Mouse (Mus musculus): ENCODE measurements around the gene Btbd35f6. TPM values are rescaled to one million over a fixed set of nuclear protein-coding genes. Genes with fewer than 3 reads are reported as not detected.
"Not testable (repeated sequence)": the region's sequence is repeated elsewhere in the genome, so short reads cannot be mapped to it uniquely, and the experiment has no call there.

Btbd35f6 gene
- total RNA-seq (2012; rRNA removed) (not detected in 2 replicates), total RNA-seq (2014; rRNA removed) (not detected in 2 replicates), polyA plus RNA-seq (2012; ENCODE audit: insufficient read length, low read depth) (not detected in 2 replicates)

DNA sequence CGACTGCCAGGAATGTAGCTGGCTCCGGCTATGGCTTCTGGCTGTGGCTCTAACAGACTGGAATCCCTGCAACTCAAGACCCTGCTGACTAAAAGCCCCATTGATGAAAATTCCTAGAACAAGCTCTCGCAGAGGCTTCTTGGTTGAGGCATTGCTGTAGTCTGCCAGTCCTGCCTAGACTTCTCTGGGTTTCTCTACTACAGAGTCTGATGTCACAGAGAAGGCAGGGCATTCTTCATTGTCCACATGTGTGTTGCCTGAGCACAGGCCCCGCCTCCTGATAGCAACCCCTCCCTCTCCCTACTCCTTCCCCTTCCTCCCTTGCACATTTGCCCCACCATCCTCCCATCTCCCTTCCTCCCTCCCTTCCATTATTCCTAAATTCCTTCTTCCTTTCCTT, at the start of gene Btbd35f6:
Gene Btbd35f6 (minus strand): TSS at position 101 of the 400 bp plus-strand sequence.
- H3K27me3 ChIP-seq (replicated peaks); H3K79me2 ChIP-seq (replicated peaks; ENCODE audit: control insufficient read depth, extremely low read depth, insufficient read depth, poor library complexity, severe bottlenecking); H3K36me3 ChIP-seq (replicated peaks in 1 of 2; ENCODE audit: control insufficient read depth in 1 of 2, insufficient read depth in 1 of 2, low read length in 1 of 2); H3K9ac ChIP-seq (ENCODE audit: insufficient read depth, low read depth); H3K4me2 ChIP-seq (ENCODE audit: insufficient read depth, low read depth, poor library complexity, severe bottlenecking); H3K4me1 ChIP-seq (ENCODE audit: control insufficient read depth in 1 of 2, insufficient read depth in 2 of 2); H3K4me3 ChIP-seq (replicated peaks in 1 of 3; ENCODE audit: low read depth in 2 of 3, low read length in 2 of 3, poor library complexity in 1 of 3); H3K9me3 ChIP-seq (replicated peaks; ENCODE audit: low read length); DNase-seq (ENCODE audit: extremely low read depth); in situ Hi-C loops (cut with MboI; ENCODE audit: low pct_ligation_motif_present, low pct_unique_long_range_greater_than_20kb, low sequenced_read_pairs); dilution Hi-C loops (cut with MboI; ENCODE audit: extremely low pct_ligation_motif_present, extremely low pct_unique_long_range_greater_than_20kb, low sequenced_read_pairs); H3K27ac ChIP-seq (ENCODE audit: insufficient read depth, low read depth): not testable (repeated sequence)

DNA sequence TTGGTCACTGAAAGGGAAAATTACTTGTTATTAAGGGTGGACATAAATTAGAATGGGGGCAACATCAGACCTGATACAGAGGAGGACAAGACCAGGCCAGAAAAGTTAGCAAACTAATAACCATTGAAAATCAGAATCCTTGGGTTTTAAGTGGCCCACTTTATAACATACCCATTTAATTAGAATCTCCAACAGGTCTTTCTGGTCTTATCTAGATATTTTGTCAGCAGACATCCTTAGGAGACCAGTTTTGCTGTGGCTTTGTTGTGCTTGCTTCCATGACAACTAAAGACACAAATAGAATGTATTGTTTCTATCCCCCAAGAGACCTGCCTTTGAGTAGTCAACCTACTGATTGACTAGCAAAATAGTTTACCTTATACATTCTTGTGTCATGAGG, 30.4 kb upstream of the Btbd35f6 start, which contains the start of gene Gm21870:
Gene Gm21870 (minus strand): TSS at position 101 of the 400 bp plus-strand sequence.
- H3K4me2 ChIP-seq (ENCODE audit: insufficient read depth, low read depth, poor library complexity, severe bottlenecking); H3K4me1 ChIP-seq (ENCODE audit: control insufficient read depth in 1 of 2, insufficient read depth in 2 of 2); dilution Hi-C loops (cut with MboI; ENCODE audit: extremely low pct_ligation_motif_present, extremely low pct_unique_long_range_greater_than_20kb, low sequenced_read_pairs); H3K79me2 ChIP-seq (replicated peaks; ENCODE audit: control insufficient read depth, extremely low read depth, insufficient read depth, poor library complexity, severe bottlenecking); H3K27ac ChIP-seq (ENCODE audit: insufficient read depth, low read depth); H3K4me3 ChIP-seq (replicated peaks in 1 of 3; ENCODE audit: low read depth in 2 of 3, low read length in 2 of 3, poor library complexity in 1 of 3); H3K9me3 ChIP-seq (replicated peaks; ENCODE audit: low read length); DNase-seq (ENCODE audit: extremely low read depth); in situ Hi-C loops (cut with MboI; ENCODE audit: low pct_ligation_motif_present, low pct_unique_long_range_greater_than_20kb, low sequenced_read_pairs); H3K36me3 ChIP-seq (replicated peaks in 1 of 2; ENCODE audit: control insufficient read depth in 1 of 2, insufficient read depth in 1 of 2, low read length in 1 of 2); H3K9ac ChIP-seq (ENCODE audit: insufficient read depth, low read depth); H3K27me3 ChIP-seq (replicated peaks): not testable (repeated sequence)

DNA sequence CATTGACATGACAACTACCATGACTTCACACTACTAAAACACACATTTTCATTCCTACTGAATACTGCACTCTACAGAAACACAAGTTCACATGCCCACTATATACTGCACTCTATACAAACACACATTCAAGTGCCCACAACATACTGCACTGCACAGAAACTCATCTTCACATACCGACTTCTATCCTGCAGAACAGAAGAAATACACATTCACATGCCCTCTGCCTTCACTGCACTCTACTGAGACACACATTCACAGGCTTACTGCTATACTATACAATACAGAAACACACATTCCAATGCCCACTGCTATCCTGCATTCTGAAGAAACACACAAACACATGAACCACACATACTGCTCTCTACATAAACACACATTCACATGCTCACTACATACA, 26.1 kb downstream of the Btbd35f6 start:
- H3K9ac ChIP-seq (ENCODE audit: insufficient read depth, low read depth); H3K79me2 ChIP-seq (replicated peaks; ENCODE audit: control insufficient read depth, extremely low read depth, insufficient read depth, poor library complexity, severe bottlenecking); H3K4me1 ChIP-seq (ENCODE audit: control insufficient read depth in 1 of 2, insufficient read depth in 2 of 2); DNase-seq (ENCODE audit: extremely low read depth); H3K4me2 ChIP-seq (ENCODE audit: insufficient read depth, low read depth, poor library complexity, severe bottlenecking); in situ Hi-C loops (cut with MboI; ENCODE audit: low pct_ligation_motif_present, low pct_unique_long_range_greater_than_20kb, low sequenced_read_pairs); H3K27me3 ChIP-seq (replicated peaks); dilution Hi-C loops (cut with MboI; ENCODE audit: extremely low pct_ligation_motif_present, extremely low pct_unique_long_range_greater_than_20kb, low sequenced_read_pairs); H3K4me3 ChIP-seq (replicated peaks in 1 of 3; ENCODE audit: low read depth in 2 of 3, low read length in 2 of 3, poor library complexity in 1 of 3); H3K36me3 ChIP-seq (replicated peaks in 1 of 2; ENCODE audit: control insufficient read depth in 1 of 2, insufficient read depth in 1 of 2, low read length in 1 of 2); H3K27ac ChIP-seq (ENCODE audit: insufficient read depth, low read depth); H3K9me3 ChIP-seq (replicated peaks; ENCODE audit: low read length): not testable (repeated sequence)

- H3K4me3 ChIP-seq (replicated peaks in 1 of 3; ENCODE audit: low read depth in 2 of 3, low read length in 2 of 3, poor library complexity in 1 of 3); H3K9ac ChIP-seq (ENCODE audit: insufficient read depth, low read depth); H3K36me3 ChIP-seq (replicated peaks in 1 of 2; ENCODE audit: control insufficient read depth in 1 of 2, insufficient read depth in 1 of 2, low read length in 1 of 2); H3K4me2 ChIP-seq (ENCODE audit: insufficient read depth, low read depth, poor library complexity, severe bottlenecking); in situ Hi-C loops (cut with MboI; ENCODE audit: low pct_ligation_motif_present, low pct_unique_long_range_greater_than_20kb, low sequenced_read_pairs); H3K9me3 ChIP-seq (replicated peaks; ENCODE audit: low read length); H3K4me1 ChIP-seq (ENCODE audit: control insufficient read depth in 1 of 2, insufficient read depth in 2 of 2); H3K79me2 ChIP-seq (replicated peaks; ENCODE audit: control insufficient read depth, extremely low read depth, insufficient read depth, poor library complexity, severe bottlenecking); dilution Hi-C loops (cut with MboI; ENCODE audit: extremely low pct_ligation_motif_present, extremely low pct_unique_long_range_greater_than_20kb, low sequenced_read_pairs); H3K27ac ChIP-seq (ENCODE audit: insufficient read depth, low read depth); H3K27me3 ChIP-seq (replicated peaks): not testable (repeated sequence)
- peak; percentile 24 for DNase-seq (ENCODE audit: extremely low read depth)
Measured at GRCm38 (mm10) chrX:33928225-33928624, 28.1 kb downstream of the Btbd35f6 start.

- H3K4me2 ChIP-seq (ENCODE audit: insufficient read depth, low read depth, poor library complexity, severe bottlenecking); H3K27ac ChIP-seq (ENCODE audit: insufficient read depth, low read depth); H3K9me3 ChIP-seq (replicated peaks; ENCODE audit: low read length); H3K4me1 ChIP-seq (ENCODE audit: control insufficient read depth in 1 of 2, insufficient read depth in 2 of 2); H3K4me3 ChIP-seq (replicated peaks in 1 of 3; ENCODE audit: low read depth in 2 of 3, low read length in 2 of 3, poor library complexity in 1 of 3); H3K27me3 ChIP-seq (replicated peaks); H3K36me3 ChIP-seq (replicated peaks in 1 of 2; ENCODE audit: control insufficient read depth in 1 of 2, insufficient read depth in 1 of 2, low read length in 1 of 2); dilution Hi-C loops (cut with MboI; ENCODE audit: extremely low pct_ligation_motif_present, extremely low pct_unique_long_range_greater_than_20kb, low sequenced_read_pairs); H3K9ac ChIP-seq (ENCODE audit: insufficient read depth, low read depth); H3K79me2 ChIP-seq (replicated peaks; ENCODE audit: control insufficient read depth, extremely low read depth, insufficient read depth, poor library complexity, severe bottlenecking); in situ Hi-C loops (cut with MboI; ENCODE audit: low pct_ligation_motif_present, low pct_unique_long_range_greater_than_20kb, low sequenced_read_pairs); DNase-seq (ENCODE audit: extremely low read depth): not testable (repeated sequence)
Measured at GRCm38 (mm10) chrX:33926344-33926743, 30.0 kb downstream of the Btbd35f6 start.

DNA sequence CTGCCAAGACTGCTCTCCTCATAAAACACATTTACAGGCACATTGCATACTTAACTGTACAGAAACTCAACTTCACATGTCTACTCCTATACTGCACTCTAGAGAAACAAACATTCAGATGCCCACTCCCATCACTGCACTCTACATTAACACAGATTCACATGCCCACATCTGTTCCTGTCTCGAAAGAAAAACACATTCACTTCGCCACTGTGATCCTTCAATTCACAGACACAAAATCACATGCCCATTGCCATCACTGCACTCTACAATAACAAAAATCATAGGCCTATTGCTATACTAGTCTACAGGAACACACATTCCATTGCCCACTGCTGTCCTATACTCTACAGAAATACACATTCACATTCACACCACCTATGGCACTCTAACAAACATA, 30.9 kb downstream of the Btbd35f6 start:
- H3K4me3 ChIP-seq (replicated peaks in 1 of 3; ENCODE audit: low read depth in 2 of 3, low read length in 2 of 3, poor library complexity in 1 of 3); in situ Hi-C loops (cut with MboI; ENCODE audit: low pct_ligation_motif_present, low pct_unique_long_range_greater_than_20kb, low sequenced_read_pairs); H3K9ac ChIP-seq (ENCODE audit: insufficient read depth, low read depth); H3K79me2 ChIP-seq (replicated peaks; ENCODE audit: control insufficient read depth, extremely low read depth, insufficient read depth, poor library complexity, severe bottlenecking); H3K4me2 ChIP-seq (ENCODE audit: insufficient read depth, low read depth, poor library complexity, severe bottlenecking); H3K36me3 ChIP-seq (replicated peaks in 1 of 2; ENCODE audit: control insufficient read depth in 1 of 2, insufficient read depth in 1 of 2, low read length in 1 of 2); H3K27me3 ChIP-seq (replicated peaks); H3K9me3 ChIP-seq (replicated peaks; ENCODE audit: low read length); dilution Hi-C loops (cut with MboI; ENCODE audit: extremely low pct_ligation_motif_present, extremely low pct_unique_long_range_greater_than_20kb, low sequenced_read_pairs); DNase-seq (ENCODE audit: extremely low read depth); H3K27ac ChIP-seq (ENCODE audit: insufficient read depth, low read depth); H3K4me1 ChIP-seq (ENCODE audit: control insufficient read depth in 1 of 2, insufficient read depth in 2 of 2): not testable (repeated sequence)
